Mouse (Mus musculus) ES-Bruce4 (cell line): ENCODE measurements around the gene Ccdc155.

ENCODE experiments used
- EP300 ChIP-seq: IDR thresholded peaks from 2 replicates; pipeline ENCODE4 v1.6.1; 2011; ENCODE audit warnings: low read depth, low read length; ENCODE audit not compliant: insufficient read depth
- POLR2A ChIP-seq: IDR thresholded peaks from one replicate; pipeline ENCODE4 v1.8.1; 2011; ENCODE audit warnings: low read length; ENCODE audit not compliant: insufficient read depth

- TF ChIP-seq POLR2A = no peak
- no peak for TF ChIP-seq EP300
Measured at GRCm38 (mm10) chr7:45158991-45159390, 45.7 kb downstream of the Ccdc155 start.
